Mouse (Mus musculus) ovary, postnatal 14 days (tissue): Measurements from ENCODE around the gene Trio.

ENCODE experiments used
- DNase-seq: peaks from one replicate; pipeline ENCODE4 v3.0.0; 2022; ENCODE audit warnings: low spot score

The Trio gene

GRCm38 (mm10) chr15:27772125-27772627 is 253.5 kb downstream of the Trio start:
- no peak for DNase-seq

GRCm38 (mm10) chr15:27771581-27771980 is 254.1 kb downstream of the Trio start:
- no peak for DNase-seq

- no peak for DNase-seq
Measured at GRCm38 (mm10) chr15:27770513-27771196, 255.0 kb downstream of the Trio start.

GRCm38 (mm10) chr15:27761416-27761815 is 264.2 kb downstream of the Trio start:
- no peak for DNase-seq

GRCm38 (mm10) chr15:27760655-27761054 is 265.0 kb downstream of the Trio start:
- DNase-seq, result no peak

- DNase-seq, result no peak
Measured at GRCm38 (mm10) chr15:27759890-27760289, 265.8 kb downstream of the Trio start.

GRCm38 (mm10) chr15:27758680-27759079 is 267.0 kb downstream of the Trio start:
- no peak for DNase-seq

- DNase-seq, result no peak
Measured at GRCm38 (mm10) chr15:27756426-27756825, 269.2 kb downstream of the Trio start.

- DNase-seq, result no peak
Measured at GRCm38 (mm10) chr15:27754571-27755260, 270.9 kb downstream of the Trio start.

- DNase-seq, result no peak
Measured at GRCm38 (mm10) chr15:27753923-27754322, 271.7 kb downstream of the Trio start.

- no peak for DNase-seq
Measured at GRCm38 (mm10) chr15:27752677-27753342, 272.8 kb downstream of the Trio start.

- DNase-seq, result peak; percentile 54
Measured at GRCm38 (mm10) chr15:27751612-27752405, 273.8 kb downstream of the Trio start.

- no peak for DNase-seq
Measured at GRCm38 (mm10) chr15:27748739-27749138, 276.9 kb downstream of the Trio start.

GRCm38 (mm10) chr15:27747512-27747911 is 278.1 kb downstream of the Trio start:
- no peak for DNase-seq

GRCm38 (mm10) chr15:27744995-27745394 is 280.7 kb downstream of the Trio start:
- DNase-seq, result no peak

GRCm38 (mm10) chr15:27740080-27740479 is 285.6 kb downstream of the Trio start:
- DNase-seq, result no peak

GRCm38 (mm10) chr15:27731818-27732217 is 293.8 kb downstream of the Trio start:
- DNase-seq, result no peak

GRCm38 (mm10) chr15:27726228-27726627 is 299.4 kb downstream of the Trio start:
- no peak for DNase-seq

- DNase-seq, result no peak
Measured at GRCm38 (mm10) chr15:27724796-27725680, 300.6 kb downstream of the Trio start.

GRCm38 (mm10) chr15:27724298-27724697 is 301.4 kb downstream of the Trio start:
- DNase-seq, result no peak

- no peak for DNase-seq
Measured at GRCm38 (mm10) chr15:27723746-27724145, 301.9 kb downstream of the Trio start.
